Mouse (Mus musculus): ENCODE measurements around the gene Pex7.

DNA sequence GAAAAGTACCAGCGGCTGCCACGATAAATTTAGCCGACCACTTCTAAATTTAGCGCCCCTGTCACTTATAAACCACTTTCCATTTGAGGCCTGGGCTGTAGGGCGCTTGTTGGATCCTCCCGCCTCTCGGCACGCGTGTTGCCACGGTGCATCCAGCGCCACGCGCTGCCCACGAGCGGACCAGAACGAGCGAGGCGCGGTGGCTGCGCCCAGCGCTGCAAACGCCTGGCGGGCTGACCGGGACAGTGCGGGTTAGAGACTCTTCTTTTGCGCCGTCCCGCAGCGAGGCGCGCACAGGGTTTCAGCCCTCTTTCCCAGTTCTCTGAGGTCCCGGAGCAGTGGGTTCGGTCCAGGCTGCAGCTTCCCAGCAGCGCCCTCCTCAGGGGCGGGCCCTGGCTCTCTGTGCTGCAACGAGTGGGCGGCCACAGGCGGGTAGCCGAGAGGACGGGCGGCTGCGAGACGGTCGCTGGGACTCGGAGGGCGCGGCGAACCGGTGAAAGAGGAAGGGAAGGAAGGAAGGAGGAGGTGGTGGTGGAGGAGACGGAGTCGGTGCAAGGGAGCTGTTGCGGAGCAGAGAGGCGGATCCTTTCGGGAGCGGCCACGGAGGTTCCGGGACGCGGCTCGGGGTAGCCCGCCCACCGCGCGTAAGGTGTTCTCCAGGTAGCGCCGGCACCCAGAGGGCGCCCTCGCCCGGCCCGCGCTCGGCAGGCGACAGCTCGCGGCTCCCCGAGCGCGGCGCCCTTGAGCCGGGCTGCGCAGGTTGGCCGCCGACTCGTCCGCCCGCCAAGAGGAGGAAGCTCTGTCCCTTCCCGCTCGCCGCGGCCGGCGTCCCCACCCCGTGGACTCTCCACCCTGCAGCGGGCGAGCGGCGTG is 26.3 kb upstream of the Pex7 start:
- TF ChIP-seq CTCF (conservative IDR thresholded peaks at IDR 0.05; ENCODE audit: low read length) (no peak), NANOG (IDR thresholded peaks at IDR 0.05; ENCODE audit: borderline replicate concordance, low read length) (no peak), POU5F1 (IDR thresholded peaks at IDR 0.05; ENCODE audit: borderline replicate concordance, low read length) (no peak)
